In the genomic region with DNA sequence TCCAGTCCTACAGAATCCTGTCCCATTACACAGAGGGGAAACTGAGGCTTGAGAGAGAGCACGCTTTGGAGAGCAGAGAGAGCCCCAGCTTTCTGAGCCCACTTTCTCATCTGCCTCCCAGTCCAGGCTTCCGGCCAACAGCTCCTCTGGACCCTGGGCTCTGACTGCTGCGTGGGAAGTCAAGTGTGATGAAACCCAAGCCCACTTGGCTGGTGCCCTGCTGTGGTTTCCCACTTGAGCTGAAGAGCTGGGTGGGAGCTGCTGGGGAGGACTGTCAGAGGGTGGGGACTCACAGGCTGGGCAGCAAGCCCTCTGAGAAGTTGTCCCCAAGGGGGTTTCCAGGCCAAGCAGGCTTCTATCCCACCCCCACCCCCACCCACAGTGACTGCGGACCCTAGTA, we compare ENCODE assay signal across 16 mouse cellular contexts.
DNase-seq lines count a peak whose midpoint lies in the region; ATAC-seq and TF ChIP-seq lines count a peak whose summit lies in the region.
"Had no signal": no experiment of that assay in that cellular context is flagged by ENCODE, and none has a peak within 500 bp of the region (broad histone marks: within the 10 kb centered on the region; RNA-seq: fewer than 3 reads in every experiment).

No protein-coding gene starts in this region.

- DNase-seq in gastrocnemius, postnatal 14 days = peak; percentile 46
- DNase-seq in gastrocnemius, postnatal 10 days = no peak
- peak; percentile 48 to 53 for DNase-seq in lung, adult 18-20 months
- DNase-seq in lung, adult 2 months = no peak
- peak; percentile 43 for DNase-seq in heart, postnatal 25 days (ENCODE audit: low spot score)
- peak; percentile 43 for DNase-seq in lung, postnatal 36 days
- DNase-seq in urinary bladder, postnatal 36 days (ENCODE audit: low spot score in 2 of 2) = no peak
- DNase-seq in liver, embryonic 11.5 days (ENCODE audit: low spot score) = no peak
- DNase-seq: adrenal gland, postnatal 25 days; kidney, adult 18-20 months; layer of hippocampus, adult 9-11 months; liver; thymus, postnatal 4 days had no signal

- no peak overlapping the region for H3K27ac ChIP-seq in liver, embryonic 11.5 days (ENCODE audit: low read depth, low read length)

- TF ChIP-seq CTCF in lung, adult 2 months (IDR thresholded peaks at IDR 0.05; ENCODE audit: insufficient read depth, low read length) = no peak

- ATAC-seq in liver, embryonic 11.5 days (replicated peaks; ENCODE audit: low FRiP score) = no peak

- H3K4me1 ChIP-seq in lung, adult 2 months (ENCODE audit: control insufficient read depth, insufficient read depth, low read length) = peaks cover 42% of the 10 kb centered on the region
- H3K4me1 ChIP-seq in liver, embryonic 11.5 days (replicated peaks; ENCODE audit: control insufficient read depth, insufficient read depth, low read length) = peaks cover 47% of the 10 kb centered on the region

- H3K4me2 ChIP-seq in liver, embryonic 11.5 days = no peak overlapping the region
- H3K4me2 ChIP-seq: hindbrain, embryonic 13.5 days had no signal

- intact Hi-C loops in gastrocnemius, postnatal 14 days (cut with DNase I; ENCODE audit: low total_unique reads) = no loop called here
- intact Hi-C loops in heart, postnatal 25 days (cut with DNase I) = no loop called here

- H3K36me3 ChIP-seq in liver, embryonic 11.5 days (ENCODE audit: control insufficient read depth, insufficient read depth, low read length) = no peaks in the 10 kb centered on the region
- H3K36me3 ChIP-seq: G1E; hindbrain, embryonic 13.5 days had no signal

- no peak overlapping the region for H3K9ac ChIP-seq in liver, embryonic 11.5 days (ENCODE audit: low read depth, low read length)
- H3K9ac ChIP-seq: hindbrain, embryonic 13.5 days had no signal

- no peaks in the 10 kb centered on the region for H3K9me3 ChIP-seq in liver, embryonic 11.5 days (ENCODE audit: control insufficient read depth, low read length)
- H3K9me3 ChIP-seq: G1E; hindbrain, embryonic 13.5 days had no signal

- no peak overlapping the region for H3K4me3 ChIP-seq in lung, adult 2 months (replicated peaks; ENCODE audit: extremely low read depth, low read depth, low read length)
- H3K4me3 ChIP-seq in liver, embryonic 11.5 days (ENCODE audit: low read depth, low read length) = no peak overlapping the region
- H3K4me3 ChIP-seq: hindbrain, embryonic 13.5 days had no signal

- no peaks in the 10 kb centered on the region for H3K27me3 ChIP-seq in liver, embryonic 11.5 days (replicated peaks; ENCODE audit: control insufficient read depth, insufficient read depth, low read length)
- H3K27me3 ChIP-seq: megakaryocyte, embryonic 14.5 days had no signal

- no peak for TF ChIP-seq POLR2A in lung, adult 2 months (IDR thresholded peaks at IDR 0.05; ENCODE audit: borderline replicate concordance, extremely low read depth, low read depth, low read length)

- 56% methylated on average over 4 of the region's 4 CpGs for WGBS in lung, adult 2 months
- WGBS in liver, embryonic 11.5 days = 79% methylated on average over 4 of the region's 4 CpGs

Comparison
In these comparisons a context has a peak if more than half of its experiments do, and no peak if none do; other contexts are left out.
1. DNase-seq: peak in gastrocnemius, postnatal 14 days (single experiment), lung, adult 18-20 months (2 of 2), heart, postnatal 25 days (single experiment) and lung, postnatal 36 days (single experiment); none in gastrocnemius, postnatal 10 days (single experiment), lung, adult 2 months (single experiment), urinary bladder, postnatal 36 days (0 of 2) and liver, embryonic 11.5 days (single experiment).